Mouse (Mus musculus): ENCODE data around the gene Eif2ak4.

Eif2ak4 gene

GRCm38 (mm10) chr2:118405568-118405967 lies 17.1 kb downstream of the Eif2ak4 start:
- no peak for DNase-seq (ENCODE audit: low spot score in 2 of 2)

- DNase-seq (ENCODE audit: low spot score in 2 of 2): no peak
Measured at GRCm38 (mm10) chr2:118406811-118407210, 18.4 kb downstream of the Eif2ak4 start.

- DNase-seq (ENCODE audit: low spot score in 2 of 2): no peak
Measured at GRCm38 (mm10) chr2:118408336-118408895, 20.0 kb downstream of the Eif2ak4 start.

- DNase-seq (ENCODE audit: low spot score in 2 of 2): no peak
Measured at GRCm38 (mm10) chr2:118412821-118413220, 24.4 kb downstream of the Eif2ak4 start.

GRCm38 (mm10) chr2:118415601-118416355 lies 27.4 kb downstream of the Eif2ak4 start:
- DNase-seq (ENCODE audit: low spot score in 2 of 2): no peak

GRCm38 (mm10) chr2:118418076-118418475 lies 29.7 kb downstream of the Eif2ak4 start:
- no peak for DNase-seq (ENCODE audit: low spot score in 2 of 2)

GRCm38 (mm10) chr2:118421951-118422350 lies 33.5 kb downstream of the Eif2ak4 start:
- no peak for DNase-seq (ENCODE audit: low spot score in 2 of 2)

- DNase-seq (ENCODE audit: low spot score in 2 of 2): no peak
Measured at GRCm38 (mm10) chr2:118422385-118422784, 34.0 kb downstream of the Eif2ak4 start.

GRCm38 (mm10) chr2:118428296-118428695 lies 39.9 kb downstream of the Eif2ak4 start:
- no peak for DNase-seq (ENCODE audit: low spot score in 2 of 2)

GRCm38 (mm10) chr2:118429297-118429696 lies 40.9 kb downstream of the Eif2ak4 start:
- DNase-seq (ENCODE audit: low spot score in 2 of 2): no peak

GRCm38 (mm10) chr2:118430630-118431029 lies 42.2 kb downstream of the Eif2ak4 start:
- DNase-seq (ENCODE audit: low spot score in 2 of 2): no peak

GRCm38 (mm10) chr2:118431589-118431988 lies 43.2 kb downstream of the Eif2ak4 start:
- DNase-seq (ENCODE audit: low spot score in 2 of 2): peak; percentile 21 to 68

GRCm38 (mm10) chr2:118442172-118442571 lies 53.8 kb downstream of the Eif2ak4 start:
- no peak for DNase-seq (ENCODE audit: low spot score in 2 of 2)

- DNase-seq (ENCODE audit: low spot score in 2 of 2): no peak
Measured at GRCm38 (mm10) chr2:118442723-118443122, 54.3 kb downstream of the Eif2ak4 start.

GRCm38 (mm10) chr2:118445696-118446674 lies 57.6 kb downstream of the Eif2ak4 start:
- no peak for DNase-seq (ENCODE audit: low spot score in 2 of 2)

GRCm38 (mm10) chr2:118448181-118448580 lies 59.8 kb downstream of the Eif2ak4 start:
- DNase-seq (ENCODE audit: low spot score in 2 of 2): no peak

GRCm38 (mm10) chr2:118451056-118451455 lies 62.6 kb downstream of the Eif2ak4 start:
- no peak for DNase-seq (ENCODE audit: low spot score in 2 of 2)

- DNase-seq (ENCODE audit: low spot score in 2 of 2): no peak
Measured at GRCm38 (mm10) chr2:118457029-118457428, 68.6 kb downstream of the Eif2ak4 start.

- DNase-seq (ENCODE audit: low spot score in 2 of 2): no peak
Measured at GRCm38 (mm10) chr2:118457463-118458261, 69.2 kb downstream of the Eif2ak4 start.

- DNase-seq (ENCODE audit: low spot score in 2 of 2): no peak
Measured at GRCm38 (mm10) chr2:118461480-118462165, 73.2 kb downstream of the Eif2ak4 start.

GRCm38 (mm10) chr2:118463480-118463879 lies 75.1 kb downstream of the Eif2ak4 start:
- no peak for DNase-seq (ENCODE audit: low spot score in 2 of 2)

All from spleen, postnatal 4 days (tissue).